Mouse (Mus musculus) cerebellum, adult 9-10 months (tissue): ENCODE measurements around the gene Nfasc.

Source experiments
- DNase-seq: peaks from one replicate; pipeline ENCODE4 v3.0.0; 2022

Nfasc gene

GRCm38 (mm10) chr1:132540701-132541100, 200.9 kb downstream of the Nfasc start:
- no peak for DNase-seq

- DNase-seq, result peak; percentile 94
Measured at GRCm38 (mm10) chr1:132537736-132538135, 203.9 kb downstream of the Nfasc start.

GRCm38 (mm10) chr1:132536416-132536815, 205.2 kb downstream of the Nfasc start:
- no peak for DNase-seq

GRCm38 (mm10) chr1:132535541-132535940, 206.1 kb downstream of the Nfasc start:
- no peak for DNase-seq

- no peak for DNase-seq
Measured at GRCm38 (mm10) chr1:132533840-132534239, 207.8 kb downstream of the Nfasc start.

GRCm38 (mm10) chr1:132532521-132532920, 209.1 kb downstream of the Nfasc start:
- no peak for DNase-seq

- no peak for DNase-seq
Measured at GRCm38 (mm10) chr1:132530631-132531191, 210.9 kb downstream of the Nfasc start.

GRCm38 (mm10) chr1:132528647-132529334, 212.8 kb downstream of the Nfasc start:
- peak; percentile 94 for DNase-seq

- no peak for DNase-seq
Measured at GRCm38 (mm10) chr1:132528071-132528470, 213.5 kb downstream of the Nfasc start.

- peak; percentile 94 for DNase-seq
Measured at GRCm38 (mm10) chr1:132525832-132526231, 215.8 kb downstream of the Nfasc start.

- DNase-seq, result no peak
Measured at GRCm38 (mm10) chr1:132523920-132524319, 217.7 kb downstream of the Nfasc start.

GRCm38 (mm10) chr1:132523048-132523447, 218.5 kb downstream of the Nfasc start:
- no peak for DNase-seq

GRCm38 (mm10) chr1:132520764-132521163, 220.8 kb downstream of the Nfasc start:
- DNase-seq, result peak; percentile 45

GRCm38 (mm10) chr1:132519734-132520133, 221.9 kb downstream of the Nfasc start:
- no peak for DNase-seq

- DNase-seq, result peak; percentile 80
Measured at GRCm38 (mm10) chr1:132518621-132519020, 223.0 kb downstream of the Nfasc start.

GRCm38 (mm10) chr1:132516776-132517175, 224.8 kb downstream of the Nfasc start:
- peak; percentile 31 for DNase-seq

- DNase-seq, result no peak
Measured at GRCm38 (mm10) chr1:132515339-132515738, 226.3 kb downstream of the Nfasc start.
